Mouse (Mus musculus) frontal cortex, postnatal 25 days (tissue): ENCODE measurements around the gene Otx2.

Experiments
- DNase-seq, 2 experiments: peaks; one replicate each; pipeline ENCODE4 v3.0.0; 2022; ENCODE audit warnings: low spot score in 2 of 2

The Otx2 gene

DNA sequence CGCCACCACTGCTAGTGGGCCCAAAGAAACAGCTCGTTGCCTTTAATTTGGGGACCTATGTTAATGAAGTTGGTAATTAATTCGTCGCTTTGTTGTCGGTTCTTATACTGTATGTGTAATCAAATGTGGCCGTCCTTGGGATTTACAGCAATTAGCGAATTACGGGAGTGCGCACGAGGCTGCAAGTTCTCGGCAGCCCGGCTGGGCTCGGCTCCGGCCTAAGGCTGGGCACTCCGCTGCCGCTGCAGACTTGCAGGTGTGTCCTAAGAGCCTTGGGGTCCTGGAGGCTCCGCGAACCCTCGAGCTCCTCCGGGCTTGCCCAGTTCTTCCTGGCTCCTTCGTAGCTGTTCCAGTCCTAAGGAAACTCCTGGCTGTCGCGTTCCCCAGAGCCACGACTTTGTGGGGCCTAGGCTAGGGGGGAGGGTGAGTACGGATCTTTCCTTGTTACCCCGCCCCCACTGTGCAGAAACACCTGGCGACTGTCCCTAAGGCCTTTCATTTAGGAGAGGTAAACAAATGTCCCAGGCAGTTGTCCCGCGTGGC is 4.8 kb downstream of the Otx2 start:
- DNase-seq = no peak

DNA sequence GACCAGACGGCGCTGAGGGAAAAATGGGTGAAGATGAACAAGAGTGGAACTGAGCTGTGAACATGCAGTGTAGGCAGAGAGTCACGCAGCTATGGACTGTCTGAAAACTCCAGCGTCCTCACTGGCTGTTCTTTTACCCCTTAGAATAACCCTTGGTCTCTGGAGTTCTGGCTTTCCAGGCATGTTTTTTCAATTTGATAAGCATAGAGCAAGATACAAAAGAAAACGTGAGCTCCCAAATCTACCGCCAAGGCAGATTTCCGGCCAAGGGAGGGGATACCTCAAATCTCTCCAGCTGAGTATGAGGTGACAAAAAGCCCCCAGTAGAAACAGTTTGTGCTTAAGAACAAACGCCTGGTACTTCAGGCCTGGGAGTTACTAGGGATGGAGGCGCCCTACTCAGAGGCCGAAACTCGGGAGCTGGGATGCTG is 5.6 kb downstream of the Otx2 start:
- DNase-seq = no peak

GRCm38 (mm10) chr14:48667396-48667795 is 6.2 kb downstream of the Otx2 start:
- DNase-seq = no peak

DNA sequence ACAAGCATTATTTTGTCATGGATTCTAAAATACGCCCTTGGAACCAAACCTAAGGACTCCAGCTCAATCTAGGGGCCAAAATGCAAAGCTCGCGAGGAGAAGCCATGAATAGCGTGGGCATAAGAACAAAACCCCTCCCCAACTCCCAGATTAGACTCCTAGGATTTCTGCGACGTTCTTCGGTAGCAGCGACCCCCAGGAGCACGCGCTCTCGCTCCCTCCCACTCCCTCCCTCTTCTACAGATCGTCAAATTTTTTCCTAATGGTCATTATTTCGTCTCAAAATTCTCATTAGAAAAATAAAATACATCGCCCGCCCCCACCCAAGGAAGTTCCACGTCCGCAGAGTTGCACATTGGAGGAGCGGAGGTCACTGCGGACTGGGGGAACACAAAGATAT is 6.8 kb downstream of the Otx2 start:
- DNase-seq = no peak

- no peak for DNase-seq
These were observed 7.6 kb downstream of the Otx2 start for GRCm38 (mm10) chr14:48665816-48666661.

DNA sequence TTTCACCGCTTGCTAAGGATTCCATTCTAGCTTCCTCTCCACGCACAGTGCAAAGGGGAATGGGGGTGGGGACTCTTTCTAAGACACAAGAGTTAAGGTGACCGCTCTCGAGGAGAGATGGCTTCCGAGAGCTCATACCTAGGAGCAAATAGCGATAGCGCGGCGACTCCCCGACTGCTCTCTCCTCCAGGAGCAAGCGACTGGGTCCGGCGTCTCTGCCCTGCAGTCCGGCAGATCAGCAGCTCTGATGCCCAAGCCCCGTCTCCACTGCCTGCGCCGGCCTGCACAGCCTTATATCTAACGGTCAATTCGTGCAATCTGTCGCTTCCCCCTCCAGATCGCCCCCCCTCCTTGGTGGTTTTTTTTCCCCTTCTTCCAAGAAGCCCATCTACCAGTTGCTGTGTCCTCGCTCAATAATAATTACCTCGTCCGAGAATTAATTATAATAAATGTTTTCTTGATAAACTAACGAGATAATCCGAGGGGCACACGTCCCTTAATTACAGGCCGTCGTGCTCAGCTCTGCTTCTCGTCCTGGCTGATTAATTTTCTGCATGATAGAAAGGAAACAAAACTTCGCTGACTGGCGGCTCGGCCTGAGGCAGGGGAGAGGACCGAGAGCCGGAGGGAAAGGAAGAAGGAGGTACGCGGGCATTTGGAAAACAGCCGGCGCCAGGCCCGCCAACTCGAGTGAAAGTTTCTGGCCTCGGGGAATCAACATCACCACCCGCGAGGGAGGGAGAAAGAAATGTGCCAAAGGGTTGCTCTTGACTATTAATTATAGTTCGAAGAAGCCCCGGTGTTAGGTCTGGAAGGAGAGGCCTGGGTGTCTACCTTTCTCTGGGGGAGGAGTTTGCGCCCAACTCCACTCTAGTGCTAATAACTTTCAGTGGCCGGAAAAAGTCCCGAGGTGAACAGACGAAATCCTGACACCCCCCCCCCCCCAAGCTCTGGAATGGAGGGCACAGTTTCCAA is 8.5 kb downstream of the Otx2 start:
- DNase-seq = no peak

DNA sequence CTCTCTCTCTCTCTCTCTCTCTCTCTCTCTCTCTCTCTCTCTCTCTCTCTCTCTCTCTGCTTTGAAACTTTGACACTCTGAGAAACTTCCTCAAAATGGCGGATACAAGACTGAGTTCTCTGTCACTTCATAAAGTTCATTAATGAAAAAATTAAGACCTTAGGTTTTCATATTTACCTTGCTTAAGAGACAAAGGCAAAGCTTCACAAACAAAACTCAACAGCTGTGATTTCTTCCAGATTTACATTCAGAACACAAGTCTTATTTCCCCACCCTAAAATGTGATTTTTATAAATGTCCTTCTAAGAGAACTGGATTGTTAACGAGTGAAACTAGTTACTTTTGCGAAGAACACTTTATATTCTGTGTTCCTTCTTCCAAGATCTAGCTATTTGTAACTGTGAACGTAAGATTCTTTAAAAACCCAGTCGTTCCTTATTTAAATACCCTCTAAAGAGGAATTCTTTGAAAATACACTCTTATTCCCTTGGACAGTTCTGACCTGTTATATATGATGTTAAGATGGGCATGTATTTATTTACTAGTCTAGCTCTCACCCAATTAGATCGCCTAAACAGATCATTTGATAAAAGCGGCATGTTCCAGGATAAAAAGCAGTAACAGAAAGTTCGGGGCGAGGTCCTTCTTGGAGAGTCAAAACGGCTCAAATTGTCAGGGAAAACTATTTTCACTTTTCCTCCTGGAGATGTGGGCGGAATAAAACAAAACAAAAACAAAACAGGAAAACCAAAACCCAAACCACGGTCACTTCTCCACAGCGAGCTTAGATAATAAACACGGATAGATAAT is 9.4 kb downstream of the Otx2 start:
- DNase-seq = no peak

DNA sequence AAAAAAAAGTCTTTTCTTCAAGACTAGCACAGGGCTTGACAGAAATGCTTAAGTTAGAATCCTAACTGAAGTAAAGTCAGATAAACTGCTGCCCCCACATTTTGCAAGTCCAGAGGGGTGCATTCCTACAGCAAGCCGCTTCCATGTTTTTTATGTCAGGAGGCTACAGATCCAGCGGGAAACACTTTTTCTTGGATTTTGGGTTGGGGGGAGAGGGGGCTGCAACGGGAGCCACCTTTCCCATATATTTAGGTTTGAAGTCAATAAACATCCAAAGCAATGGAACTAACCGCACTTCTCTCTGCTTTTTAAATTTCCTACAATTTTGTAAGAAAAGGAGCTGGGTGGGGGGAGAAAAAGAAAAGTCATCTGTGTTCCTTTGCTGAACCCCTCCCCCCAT is 10.1 kb downstream of the Otx2 start:
- no peak for DNase-seq

GRCm38 (mm10) chr14:48662568-48663236 is 10.9 kb downstream of the Otx2 start:
- DNase-seq = no peak

GRCm38 (mm10) chr14:48661646-48662567 is 11.7 kb downstream of the Otx2 start:
- no peak for DNase-seq

DNA sequence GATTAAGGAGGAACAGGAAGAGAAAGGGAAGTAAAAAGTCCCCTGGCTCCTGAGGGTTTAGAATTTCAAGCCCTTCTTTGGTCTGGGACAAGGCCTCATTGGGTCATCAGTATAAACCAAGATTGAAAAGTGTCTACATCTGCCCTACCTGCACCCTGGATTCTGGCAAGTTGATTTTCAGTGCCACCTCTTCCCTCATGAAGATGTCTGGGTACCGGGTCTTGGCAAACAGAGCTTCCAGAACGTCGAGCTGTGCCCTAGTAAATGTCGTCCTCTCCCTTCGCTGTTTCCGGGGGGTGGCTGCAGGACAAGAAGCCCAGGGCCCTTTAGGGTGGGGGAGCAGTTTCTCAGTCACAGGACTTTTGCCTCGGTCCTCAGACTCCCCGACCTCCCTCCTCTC is 12.5 kb downstream of the Otx2 start:
- no peak for DNase-seq

DNA sequence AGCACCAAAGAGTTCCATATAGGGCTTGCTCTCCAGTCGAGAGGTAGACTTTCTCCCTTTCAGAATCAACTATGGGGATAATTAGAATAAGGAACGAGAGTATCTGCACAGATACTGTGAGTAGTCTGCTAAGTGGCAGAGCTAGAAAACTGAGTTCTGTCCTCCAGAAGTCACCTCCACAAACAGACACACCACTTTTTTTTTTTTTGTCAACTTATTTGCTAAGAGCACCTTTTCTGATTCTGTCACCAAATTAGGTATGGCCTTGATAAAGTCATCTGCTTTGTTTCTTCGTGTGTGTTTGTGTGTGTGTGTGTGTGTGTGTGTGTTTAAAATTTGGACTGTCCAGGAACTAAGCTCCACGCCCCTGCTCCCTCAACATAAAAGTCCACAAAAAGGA is 13.0 kb downstream of the Otx2 start:
- DNase-seq = no peak

GRCm38 (mm10) chr14:48659661-48660060 is 14.0 kb downstream of the Otx2 start:
- no peak for DNase-seq

- no peak for DNase-seq
These were observed 16.4 kb downstream of the Otx2 start for GRCm38 (mm10) chr14:48657241-48657640.

DNA sequence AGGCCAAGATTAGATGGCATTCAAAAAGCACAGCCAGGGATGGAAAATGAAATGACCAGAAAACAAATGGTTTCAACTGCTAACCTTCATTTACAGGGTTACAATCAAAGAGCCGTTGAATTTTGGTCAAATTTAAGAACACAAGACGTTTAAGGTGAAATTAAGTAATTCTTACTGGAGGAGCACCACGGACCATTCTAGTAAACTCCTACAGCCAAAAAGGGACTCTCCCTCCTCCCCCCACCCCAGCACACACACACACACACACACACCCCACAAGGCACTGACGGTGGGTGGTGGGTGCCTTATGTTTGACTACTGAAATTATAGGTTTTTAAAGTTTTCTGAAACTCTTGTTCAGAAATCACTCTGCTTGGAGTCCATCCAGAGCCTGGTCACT is 16.9 kb downstream of the Otx2 start:
- no peak for DNase-seq

DNA sequence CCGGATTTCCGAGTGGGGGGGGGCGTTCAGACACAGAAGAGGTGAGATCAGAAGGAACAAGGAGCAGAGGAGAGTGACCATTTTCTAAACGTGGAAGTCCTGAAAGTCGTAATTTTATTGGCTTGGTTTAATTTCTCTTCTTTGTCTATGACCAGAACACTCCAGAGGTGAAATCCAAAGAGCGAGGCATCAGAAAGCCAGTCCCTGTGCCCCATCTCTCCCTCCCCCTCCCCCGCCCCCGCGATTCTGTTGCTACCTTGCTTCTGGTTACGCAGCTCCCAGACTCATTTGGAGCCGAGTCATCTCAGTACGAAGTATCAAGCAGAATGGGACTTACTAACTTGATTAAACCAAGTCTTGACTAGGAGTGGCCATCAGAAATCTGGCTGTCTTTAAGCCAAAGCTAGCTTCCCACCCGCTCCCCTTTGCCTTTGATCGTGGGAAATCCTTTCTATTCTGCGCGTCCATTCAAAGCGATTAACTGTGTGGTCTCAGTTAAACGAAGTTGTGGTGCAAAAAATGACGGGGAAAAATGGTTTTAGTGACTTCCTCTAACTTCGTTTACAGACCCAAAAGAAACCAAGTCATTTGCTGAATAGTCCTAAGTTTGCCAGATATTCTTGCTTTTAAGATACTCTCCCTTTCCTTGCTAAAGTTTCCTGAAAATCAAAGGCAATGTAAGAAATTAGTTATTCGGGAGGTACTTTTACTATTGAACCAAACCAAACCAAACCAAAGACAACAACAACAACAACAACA is 17.6 kb downstream of the Otx2 start:
- DNase-seq = no peak

- no peak for DNase-seq
These were observed 18.4 kb downstream of the Otx2 start for GRCm38 (mm10) chr14:48655073-48655791.

- DNase-seq = no peak
These were observed 19.0 kb downstream of the Otx2 start for GRCm38 (mm10) chr14:48654551-48655072.
